Mouse (Mus musculus) CH12.LX (cell line): ENCODE results near the gene Znrf3. TPM values are rescaled to one million over a fixed set of nuclear protein-coding genes. Genes with fewer than 3 reads are reported as not detected.

Experiments used
- DNase-seq: peaks from one replicate; pipeline ENCODE4 v3.0.0-alpha.2; 2013; ENCODE audit errors: extremely low read depth
- H3K27ac ChIP-seq: 2 replicates; pipeline ENCODE4 v1.5.1; 2012; ENCODE audit warnings: low read depth, mild to moderate bottlenecking, control low read depth, moderate library complexity; ENCODE audit not compliant: insufficient read depth
- H3K27me3 ChIP-seq: replicated peaks from 2 replicates; pipeline ENCODE3; 2012; ENCODE audit warnings: inconsistent platforms
- H3K36me3 ChIP-seq, 2 experiments: replicated peaks in 1 of 2; 2 replicates each; pipeline versions ENCODE3 to v1.6.1; 2012; ENCODE audit warnings: inconsistent platforms in 1 of 2, low read length in 1 of 2, mild to moderate bottlenecking in 1 of 2, mixed read lengths in 1 of 2, moderate library complexity in 1 of 2; ENCODE audit not compliant: control insufficient read depth in 1 of 2, insufficient read depth in 1 of 2
- H3K4me1 ChIP-seq, 2 experiments: 2 replicates each; pipeline ENCODE4 v1.6.1; 2012; ENCODE audit warnings: inconsistent platforms in 1 of 2, moderate library complexity in 1 of 2; ENCODE audit not compliant: insufficient read depth in 2 of 2, control insufficient read depth in 1 of 2
- H3K4me2 ChIP-seq: 2 replicates; pipeline ENCODE4 v1.6.1; 2012; ENCODE audit warnings: low read depth, mild to moderate bottlenecking, control low read depth; ENCODE audit not compliant: poor library complexity, insufficient read depth, severe bottlenecking
- H3K4me3 ChIP-seq, 3 experiments: fragments of 150-350 bp in 1 of 3; sonication (generic) in 1 of 3; replicated peaks in 1 of 3; 2 replicates each; pipeline versions ENCODE3 to v1.5.1; 2011 to 2012; ENCODE audit warnings: low read depth in 2 of 3, low read length in 2 of 3, mild to moderate bottlenecking in 2 of 3, moderate library complexity in 2 of 3, control low read depth in 1 of 3, improper control_type of control experiment in 1 of 3, inconsistent platforms in 1 of 3, mixed read lengths in 1 of 3; ENCODE audit not compliant: poor library complexity in 1 of 3
- H3K79me2 ChIP-seq: replicated peaks from 2 replicates; pipeline ENCODE4 v1.6.1; 2012; ENCODE audit warnings: mild to moderate bottlenecking, moderate library complexity; ENCODE audit not compliant: control insufficient read depth, poor library complexity, insufficient read depth, severe bottlenecking; ENCODE audit errors: extremely low read depth
- H3K9ac ChIP-seq: 2 replicates; pipeline ENCODE4 v1.6.1; 2012; ENCODE audit warnings: low read depth, mild to moderate bottlenecking, control low read depth, moderate library complexity; ENCODE audit not compliant: insufficient read depth
- H3K9me3 ChIP-seq: replicated peaks from 2 replicates; pipeline ENCODE3; 2012; ENCODE audit warnings: low read length, inconsistent platforms, mixed read lengths
- BHLHE40 ChIP-seq: IDR thresholded peaks from 2 replicates; pipeline ENCODE4 v1.6.1; 2011; ENCODE audit warnings: mild to moderate bottlenecking, low read depth, low read length, improper control_type of control experiment
- CHD1 ChIP-seq: IDR thresholded peaks from 2 replicates; pipeline ENCODE4 v1.6.1; 2012; ENCODE audit warnings: low read depth, low read length, improper control_type of control experiment, inconsistent platforms
- CTCF ChIP-seq, 2 experiments: IDR thresholded peaks in 1 of 2; conservative IDR thresholded peaks in 1 of 2; 2 replicates each; pipeline ENCODE4 v1.5.1; 2011 to 2012; ENCODE audit warnings: low read depth in 2 of 2, low read length in 2 of 2, improper control_type of control experiment in 1 of 2, inconsistent platforms in 1 of 2, mild to moderate bottlenecking in 1 of 2, moderate library complexity in 1 of 2
- E2F4 ChIP-seq: IDR thresholded peaks from 2 replicates; pipeline ENCODE4 v1.6.1; 2011; ENCODE audit warnings: low read depth, low read length, improper control_type of control experiment; ENCODE audit not compliant: insufficient replicate concordance
- ELF1 ChIP-seq: IDR thresholded peaks from 2 replicates; pipeline ENCODE4 v1.6.1; 2014; ENCODE audit warnings: low read depth, mild to moderate bottlenecking, inconsistent platforms, low read length, improper control_type of control experiment
- ETS1 ChIP-seq: conservative IDR thresholded peaks from 2 replicates; pipeline ENCODE4 v1.6.1; 2012; ENCODE audit warnings: low read depth, mild to moderate bottlenecking, inconsistent platforms, low read length, improper control_type of control experiment, moderate library complexity
- GABPA ChIP-seq: IDR thresholded peaks from 2 replicates; pipeline ENCODE4 v1.6.1; 2012; ENCODE audit warnings: low read depth, low read length, improper control_type of control experiment, inconsistent platforms; ENCODE audit not compliant: insufficient replicate concordance
- HCFC1 ChIP-seq: IDR thresholded peaks from 2 replicates; pipeline ENCODE4 v1.6.1; 2012; ENCODE audit warnings: low read depth, mild to moderate bottlenecking, inconsistent platforms, low read length, improper control_type of control experiment
- JUN ChIP-seq: IDR thresholded peaks from 2 replicates; pipeline ENCODE4 v1.6.1; 2011; ENCODE audit warnings: low read depth, mild to moderate bottlenecking, low read length, improper control_type of control experiment, moderate library complexity; ENCODE audit not compliant: insufficient read depth
- JUND ChIP-seq: conservative IDR thresholded peaks from 2 replicates; pipeline ENCODE4 v1.6.1; 2011; ENCODE audit warnings: low read depth, low read length, improper control_type of control experiment
- MAZ ChIP-seq: IDR thresholded peaks from 2 replicates; pipeline ENCODE4 v1.6.1; 2012; ENCODE audit warnings: low read depth, mild to moderate bottlenecking, inconsistent platforms, low read length, improper control_type of control experiment, moderate library complexity
- MEF2A ChIP-seq: IDR thresholded peaks from 2 replicates; pipeline ENCODE4 v1.6.1; 2014; ENCODE audit warnings: low read depth, mild to moderate bottlenecking, inconsistent platforms, low read length, improper control_type of control experiment, borderline replicate concordance
- MXI1 ChIP-seq: IDR thresholded peaks from 2 replicates; pipeline ENCODE4 v1.6.1; 2011; ENCODE audit warnings: mild to moderate bottlenecking, low read depth, low read length, improper control_type of control experiment
- MYC ChIP-seq: IDR thresholded peaks from 2 replicates; pipeline ENCODE4 v1.6.1; 2011; ENCODE audit warnings: low read depth, mild to moderate bottlenecking, improper control_type of control experiment, low read length
- NELFE ChIP-seq: IDR thresholded peaks from 2 replicates; pipeline ENCODE4 v1.6.1; 2011; ENCODE audit warnings: low read depth, low read length, improper control_type of control experiment
- PAX5 ChIP-seq: IDR thresholded peaks from 2 replicates; pipeline ENCODE4 v1.6.1; 2012; ENCODE audit warnings: low read length, inconsistent platforms, mixed read lengths
- POLR2A ChIP-seq: IDR thresholded peaks from 2 replicates; pipeline ENCODE4 v1.6.1; 2011; ENCODE audit warnings: low read depth, mild to moderate bottlenecking, improper control_type of control experiment, low read length
- POLR2AphosphoS2 ChIP-seq: IDR thresholded peaks from 2 replicates; pipeline ENCODE4 v1.6.1; 2011; ENCODE audit warnings: low read depth, low read length, improper control_type of control experiment
- RCOR1 ChIP-seq: conservative IDR thresholded peaks from 2 replicates; pipeline ENCODE4 v1.6.1; 2012; ENCODE audit warnings: low read depth, mild to moderate bottlenecking, inconsistent platforms, low read length, improper control_type of control experiment
- SIN3A ChIP-seq: IDR thresholded peaks from 2 replicates; pipeline ENCODE4 v1.6.1; 2012; ENCODE audit warnings: low read length, improper control_type of control experiment, inconsistent platforms
- SMC3 ChIP-seq: IDR thresholded peaks from 2 replicates; pipeline ENCODE4 v1.6.1; 2011; ENCODE audit warnings: low read depth, low read length, improper control_type of control experiment
- TBP ChIP-seq: conservative IDR thresholded peaks from 2 replicates; pipeline ENCODE4 v1.6.1; 2011; ENCODE audit warnings: low read depth, low read length, improper control_type of control experiment
- TCF12 ChIP-seq: IDR thresholded peaks from 2 replicates; pipeline ENCODE4 v1.6.1; 2014; ENCODE audit warnings: low read depth, mild to moderate bottlenecking, inconsistent platforms, low read length, improper control_type of control experiment
- UBTF ChIP-seq: IDR thresholded peaks from 2 replicates; pipeline ENCODE4 v1.6.1; 2012; ENCODE audit warnings: low read depth, mild to moderate bottlenecking, inconsistent platforms, low read length, improper control_type of control experiment, moderate library complexity
- USF1 ChIP-seq: IDR thresholded peaks from 2 replicates; pipeline ENCODE4 v1.6.1; 2014; ENCODE audit warnings: low read depth, mild to moderate bottlenecking, inconsistent platforms, low read length, improper control_type of control experiment
- USF2 ChIP-seq: conservative IDR thresholded peaks from 2 replicates; pipeline ENCODE4 v1.6.1; 2011; ENCODE audit warnings: low read depth, low read length, improper control_type of control experiment
- ZC3H11A ChIP-seq: IDR thresholded peaks from 2 replicates; pipeline ENCODE4 v1.6.1; 2012; ENCODE audit warnings: low read depth, mild to moderate bottlenecking, inconsistent platforms, low read length, improper control_type of control experiment
- ZKSCAN1 ChIP-seq: IDR thresholded peaks from 2 replicates; pipeline ENCODE4 v1.6.1; 2012; ENCODE audit warnings: low read depth, inconsistent platforms, low read length, improper control_type of control experiment, borderline replicate concordance
- ZMIZ1 ChIP-seq: IDR thresholded peaks from 2 replicates; pipeline ENCODE4 v1.6.1; 2012; ENCODE audit warnings: low read depth, mild to moderate bottlenecking, inconsistent platforms, low read length, improper control_type of control experiment
- dilution Hi-C: fragments of 300-500 bp; cut with MboI; formaldehyde crosslinking; loops from 2 replicates; pipeline ENCODE4 v1.14.3; 2020; ENCODE audit warnings: low sequenced_read_pairs; ENCODE audit not compliant: extremely low pct_unique_long_range_greater_than_20kb, extremely low pct_ligation_motif_present
- in situ Hi-C: fragments of 300-500 bp; cut with MboI; formaldehyde crosslinking; loops from 3 replicates; pipeline ENCODE4 v1.14.3; 2019; ENCODE audit warnings: low sequenced_read_pairs, low pct_ligation_motif_present, low pct_unique_long_range_greater_than_20kb, mixed read lengths
- polyA plus RNA-seq: library from polyadenylated mRNA; unstranded; fragments of >175 nt; gene quantifications from 2 replicates; pipeline ENCODE4 v1.2.1, GENCODE M21; 2012; ENCODE audit warnings: low read depth; ENCODE audit not compliant: insufficient read length
- total RNA-seq, 2 experiments: library from RNA; depleted of rRNA; stranded (reverse); fragments of 300-350 nt in 1 of 2; fragments of >200 nt in 1 of 2; gene quantifications; 2 replicates each; pipeline ENCODE4 v1.2.3; 2012 to 2014

Gene Znrf3
- total and polyA plus RNA-seq, 3 experiments: 1.1 to 2.7 (median 1.3) TPM

DNA sequence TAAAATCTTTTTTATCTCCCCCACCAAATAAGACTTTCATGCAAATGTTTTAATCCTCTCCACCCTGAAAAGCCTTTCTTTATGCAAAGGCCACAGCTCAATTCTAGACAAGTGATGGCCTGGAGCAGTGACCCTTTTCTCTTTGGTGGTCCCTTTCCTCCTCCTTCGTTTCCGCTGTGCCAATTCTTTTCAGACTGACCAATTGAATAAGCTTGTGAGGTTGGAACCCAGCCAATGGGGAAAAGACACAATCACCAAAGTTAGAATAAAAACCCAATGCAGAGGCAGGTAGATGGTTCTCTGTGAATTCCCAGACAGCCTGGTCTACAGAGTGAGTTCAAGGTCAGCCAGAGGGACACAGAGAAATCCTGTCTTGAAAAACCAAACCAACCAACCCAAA lies 120.4 kb downstream of the Znrf3 start:
- dilution Hi-C loops: no loop called here
- no peak overlapping the region for H3K4me2 ChIP-seq
- in situ Hi-C loops: no loop called here

DNA sequence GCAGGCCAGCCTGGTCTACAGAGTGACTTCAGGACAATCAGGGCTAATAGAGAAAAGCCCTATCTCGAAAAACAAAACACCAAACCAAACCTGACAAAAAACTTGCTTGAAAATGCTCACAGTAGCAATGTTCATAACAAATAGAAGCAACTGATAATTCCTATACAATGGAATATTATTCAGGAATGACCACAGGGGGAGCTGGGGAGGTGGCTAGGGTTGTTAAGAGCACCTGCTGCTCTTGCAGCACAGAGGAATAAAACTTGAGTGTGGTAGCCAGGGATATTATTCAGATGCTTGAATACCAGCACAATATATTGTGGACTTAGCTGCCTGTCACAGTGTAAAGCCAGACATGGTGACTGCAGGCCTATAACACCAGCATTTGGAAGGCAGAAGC lies 123.0 kb downstream of the Znrf3 start:
- Histone ChIP-seq H3K4me3 (no peak overlapping the region), H3K36me3 (no peaks in the 10 kb centered on the region), H3K4me2 (no peak overlapping the region), H3K4me1 (peaks cover 2 to 30% of the 10 kb centered on the region in 2 experiments; a peak in 3 of 4 replicates), H3K9me3 (no peaks in the 10 kb centered on the region), H3K27me3 (no peaks in the 10 kb centered on the region), H3K79me2 (no peaks in the 10 kb centered on the region), H3K9ac (no peak overlapping the region), H3K27ac (no peak overlapping the region)
- dilution Hi-C loops: no loop called here
- in situ Hi-C loops: no loop called here
- TF ChIP-seq ZKSCAN1 (no peak), POLR2AphosphoS2 (no peak), ETS1 (no peak), MXI1 (no peak), JUND (no peak), TBP (no peak), CHD1 (no peak), MEF2A (no peak), RCOR1 (no peak), UBTF (no peak), ZC3H11A (no peak), USF2 (no peak), JUN (no peak), MAZ (no peak), SIN3A (no peak), BHLHE40 (no peak), SMC3 (no peak), HCFC1 (no peak), MYC (no peak)
- DNase-seq: no peak

More for the DNA sequence above, 120.4 kb downstream of the Znrf3 start:
- H3K4me3 ChIP-seq: no peak overlapping the region
- no peaks in the 10 kb centered on the region for H3K79me2 ChIP-seq
- H3K27ac ChIP-seq: no peak overlapping the region
- no peak overlapping the region for H3K9ac ChIP-seq
- no peaks in the 10 kb centered on the region for H3K36me3 ChIP-seq
- TF ChIP-seq ZC3H11A (no peak), PAX5 (no peak), MXI1 (no peak), E2F4 (no peak), TCF12 (no peak), HCFC1 (no peak), ELF1 (no peak), ZMIZ1 (no peak), USF2 (no peak), CTCF (conservative IDR thresholded peaks at IDR 0.05 in 1 of 2, IDR thresholded peaks at IDR 0.05 in 1 of 2; ENCODE audit: low read depth in 2 of 2, low read length in 2 of 2) (no peak), POLR2A (no peak), SIN3A (no peak), GABPA (no peak), JUND (no peak), ZKSCAN1 (no peak), USF1 (no peak), NELFE (no peak), SMC3 (no peak), MEF2A (no peak), ETS1 (no peak)
- H3K4me1 ChIP-seq: peaks cover 2 to 26% of the 10 kb centered on the region in 2 experiments; a peak in 3 of 4 replicates
- H3K9me3 ChIP-seq: no peaks in the 10 kb centered on the region
- DNase-seq: no peak
- no peaks in the 10 kb centered on the region for H3K27me3 ChIP-seq
